Mouse (Mus musculus): ENCODE measurements at regions not wholly inside any gene's neighbourhood (a gene's known extent, or its start where the extent isn't known, plus 50 kb on each side); places are given as distances from the start of the nearest gene placed in this dataset.

- intact Hi-C loops (cut with DNase I): no loop called here
- DNase-seq (ENCODE audit: extremely low spot score in 1 of 2, low spot score in 2 of 2): no peak
Observed at GRCm38 (mm10) chr3:147583697-147584315, 731.6 kb downstream of the Ttll7 start.

DNA sequence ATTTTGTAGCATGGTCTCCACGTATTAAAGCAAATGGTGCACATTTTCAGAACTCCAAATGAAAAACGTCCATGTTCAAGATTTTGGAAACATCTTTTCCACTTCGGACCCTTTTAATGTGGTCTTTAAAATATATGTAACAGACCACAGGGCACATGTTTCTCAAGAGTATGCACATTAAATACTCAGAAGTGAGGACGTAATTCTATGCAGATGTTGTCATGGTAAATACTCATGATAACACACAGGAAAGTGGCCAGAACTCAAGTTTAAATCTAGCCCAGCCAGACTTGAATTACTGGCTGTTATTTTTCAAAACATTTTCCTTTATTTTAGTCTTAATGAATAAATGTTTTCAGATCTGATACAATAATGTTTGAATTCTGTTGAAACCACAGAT lies 719.7 kb downstream of the Ttll7 start:
- intact Hi-C loops (cut with DNase I): no loop called here
- no peak for DNase-seq (ENCODE audit: extremely low spot score in 1 of 2, low spot score in 2 of 2)

GRCm38 (mm10) chr3:147545329-147546006 lies 693.3 kb downstream of the Ttll7 start:
- no peak for DNase-seq (ENCODE audit: extremely low spot score in 1 of 2, low spot score in 2 of 2)
- intact Hi-C loops (cut with DNase I): no loop called here

GRCm38 (mm10) chr3:147542285-147542684 lies 690.1 kb downstream of the Ttll7 start:
- no peak for DNase-seq (ENCODE audit: extremely low spot score in 1 of 2, low spot score in 2 of 2)
- intact Hi-C loops (cut with DNase I): no loop called here

- intact Hi-C loops (cut with DNase I): no loop called here
- no peak for DNase-seq (ENCODE audit: extremely low spot score in 1 of 2, low spot score in 2 of 2)
Observed at GRCm38 (mm10) chr3:147537584-147537983, 685.4 kb downstream of the Ttll7 start.

- intact Hi-C loops (cut with DNase I): no loop called here
- no peak for DNase-seq (ENCODE audit: extremely low spot score in 1 of 2, low spot score in 2 of 2)
Observed at GRCm38 (mm10) chr3:147532196-147532595, 680.0 kb downstream of the Ttll7 start.

GRCm38 (mm10) chr3:147531608-147532180 lies 679.5 kb downstream of the Ttll7 start:
- intact Hi-C loops (cut with DNase I): no loop called here
- no peak for DNase-seq (ENCODE audit: extremely low spot score in 1 of 2, low spot score in 2 of 2)

Data from left cerebral cortex, postnatal 10 days (tissue).